Mouse (Mus musculus): Measurements from ENCODE around the gene 9630041A04Rik.

DNA sequence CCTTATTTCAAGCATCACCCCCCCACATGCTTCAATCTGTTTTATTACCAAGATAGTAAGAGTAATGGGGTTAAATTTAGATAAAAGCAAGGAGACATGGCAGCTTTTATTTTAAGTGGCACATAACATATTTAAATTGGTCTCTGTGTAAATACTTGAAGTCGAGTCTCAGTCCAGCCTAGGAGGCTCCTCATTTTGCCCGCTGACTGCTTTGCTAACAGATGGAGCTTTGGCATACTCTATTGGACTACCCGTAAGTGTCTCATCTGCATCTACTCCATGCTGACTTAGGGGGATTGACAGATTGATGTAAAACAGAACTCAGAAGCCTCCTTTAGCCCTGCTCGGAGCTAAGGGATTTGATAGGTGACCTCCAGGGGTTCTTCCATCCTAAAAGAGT is 17.7 kb upstream of the 9630041A04Rik start:
- TF ChIP-seq POLR2A (IDR thresholded peaks at IDR 0.05; ENCODE audit: low read depth, low read length) (no peak), CTCF (IDR thresholded peaks at IDR 0.05; ENCODE audit: borderline replicate concordance, insufficient read depth, low read length) (no peak)
